Mouse (Mus musculus): ENCODE data around the gene Sim2.

- no peak for TF ChIP-seq CTCF (IDR thresholded peaks at IDR 0.05; ENCODE audit: low read depth)
- TF ChIP-seq EP300 (IDR thresholded peaks at IDR 0.05; ENCODE audit: low read depth), result no peak
Measured at GRCm38 (mm10) chr16:94043797-94044196, 40.9 kb upstream of the Sim2 start.

All from heart, postnatal 0 days (tissue).